Mouse (Mus musculus): ENCODE data around the gene Hus1b. TPM values are rescaled to one million over a fixed set of nuclear protein-coding genes. Genes with fewer than 3 reads are reported as not detected.
A peak's percentile ranks its signal among the peaks of the same experiment; 100 is the strongest.

Hus1b gene
- not detected in 2 replicates for polyA plus RNA-seq (2015; fragmentation: Nextera tagmentation; extraction: Ambion mirVana)

DNA sequence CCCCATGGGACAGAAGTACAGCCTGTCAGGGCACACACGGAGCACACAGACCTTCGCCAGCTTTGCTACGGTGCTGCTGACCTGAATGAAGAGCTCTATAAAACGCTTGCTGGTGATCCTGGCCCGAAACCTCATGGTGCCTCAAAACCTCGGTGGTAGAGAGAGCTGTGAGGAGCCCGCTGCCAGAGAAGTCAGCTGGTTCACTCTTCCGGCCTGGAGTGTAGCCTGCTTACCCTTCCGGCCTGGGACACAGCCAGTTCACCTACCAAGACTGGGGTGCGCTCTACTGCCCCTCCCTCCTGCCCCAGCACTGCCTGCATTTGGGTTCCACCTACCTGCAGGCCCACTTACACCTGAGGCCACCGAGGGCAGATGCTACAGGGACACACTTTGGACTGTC lies at the start of gene Hus1b:
TSS of gene Hus1b (minus strand) at position 220 of the 400 bp plus-strand sequence.
- TF ChIP-seq EP300 (IDR thresholded peaks at IDR 0.05; ENCODE audit: low read depth) (no peak), CTCF (IDR thresholded peaks at IDR 0.05; ENCODE audit: low read depth) (no peak)
- Histone ChIP-seq H3K9ac (replicated peaks) (no peak within 1 kb of the TSS), H3K9me3 (ENCODE audit: low read length) (no peaks in the 10 kb centered on the region), H3K36me3 (replicated peaks; ENCODE audit: insufficient read depth, low read length) (no peaks in the 10 kb centered on the region; the same call in 1 of the 2 replicates), H3K4me3 (ENCODE audit: low read depth, low read length) (no peak within 1 kb of the TSS), H3K27me3 (ENCODE audit: insufficient read depth, low read length) (no peaks in the 10 kb centered on the region), H3K4me2 (ENCODE audit: low read depth, low read length) (no peak within 1 kb of the TSS), H3K4me1 (ENCODE audit: insufficient read depth) (0 out of 2 replicates have a peak, but pooled peaks cover 6% of the 10 kb centered on the region), H3K27ac (ENCODE audit: low read depth) (no peak within 1 kb of the TSS)
- WGBS (ENCODE audit: insufficient replicate concordance): 83% methylated on average over 11 of the region's 11 CpGs
- ATAC-seq (no peak), DNase-seq (no peak)

- Histone ChIP-seq H3K4me2 (ENCODE audit: low read depth, low read length) (no peak overlapping the region), H3K36me3 (replicated peaks; ENCODE audit: insufficient read depth, low read length) (no peaks in the 10 kb centered on the region), H3K9ac (replicated peaks) (no peak overlapping the region), H3K27me3 (ENCODE audit: insufficient read depth, low read length) (no peaks in the 10 kb centered on the region), H3K9me3 (ENCODE audit: low read length) (no peaks in the 10 kb centered on the region), H3K27ac (ENCODE audit: low read depth) (no peak overlapping the region), H3K4me1 (ENCODE audit: insufficient read depth) (no peaks in the 10 kb centered on the region), H3K4me3 (ENCODE audit: low read depth, low read length) (no peak overlapping the region)
- no peak for TF ChIP-seq CTCF (IDR thresholded peaks at IDR 0.05; ENCODE audit: low read depth)
- TF ChIP-seq EP300 (IDR thresholded peaks at IDR 0.05; ENCODE audit: low read depth): no peak
- WGBS (ENCODE audit: insufficient replicate concordance): 49% methylated on average over 6 of the region's 6 CpGs
- ATAC-seq (no peak), DNase-seq (no peak)
Observed at GRCm38 (mm10) chr13:30994249-30994858, 46.8 kb upstream of the Hus1b start.

- H3K4me2 ChIP-seq (ENCODE audit: low read depth, low read length): no peak overlapping the region
- H3K9me3 ChIP-seq (ENCODE audit: low read length): no peaks in the 10 kb centered on the region
- H3K9ac ChIP-seq (replicated peaks): no peak overlapping the region
- ATAC-seq (no peak), DNase-seq (peak; percentile 45)
- H3K4me1 ChIP-seq (ENCODE audit: insufficient read depth): no peaks in the 10 kb centered on the region
- no peaks in the 10 kb centered on the region for H3K27me3 ChIP-seq (ENCODE audit: insufficient read depth, low read length)
- H3K27ac ChIP-seq (ENCODE audit: low read depth): no peak overlapping the region
- 36% methylated on average over 3 of the region's 3 CpGs for WGBS (ENCODE audit: insufficient replicate concordance)
- TF ChIP-seq CTCF (IDR thresholded peaks at IDR 0.05; ENCODE audit: low read depth) (peak; percentile 78), EP300 (IDR thresholded peaks at IDR 0.05; ENCODE audit: low read depth) (no peak)
- H3K4me3 ChIP-seq (ENCODE audit: low read depth, low read length): no peak overlapping the region
- no peaks in the 10 kb centered on the region for H3K36me3 ChIP-seq (replicated peaks; ENCODE audit: insufficient read depth, low read length)
Observed at GRCm38 (mm10) chr13:30993819-30994218, 46.3 kb upstream of the Hus1b start.

DNA sequence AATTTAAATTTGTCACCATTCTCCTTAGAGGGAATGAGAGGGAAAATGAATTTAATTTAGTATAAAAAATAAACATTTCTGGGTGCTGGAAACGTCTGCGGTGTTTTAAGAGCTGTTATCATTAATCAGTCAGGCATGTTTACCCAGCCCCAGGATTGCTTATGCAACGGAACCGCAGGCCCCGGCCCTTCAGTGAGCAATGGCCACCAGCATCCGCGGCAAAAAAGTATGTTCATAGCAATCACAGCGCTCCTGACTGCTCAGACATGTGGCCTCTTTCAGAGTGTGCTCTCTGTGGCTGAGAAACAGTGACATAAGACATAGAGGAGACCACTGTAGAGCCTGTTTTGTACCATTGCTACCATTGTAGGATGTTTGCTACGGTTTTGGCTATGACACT lies 42.7 kb upstream of the Hus1b start:
- Histone ChIP-seq H3K9me3 (ENCODE audit: low read length) (no peaks in the 10 kb centered on the region), H3K4me1 (ENCODE audit: insufficient read depth) (peaks cover 4% of the 10 kb centered on the region), H3K4me2 (ENCODE audit: low read depth, low read length) (no peak overlapping the region), H3K27me3 (ENCODE audit: insufficient read depth, low read length) (no peaks in the 10 kb centered on the region), H3K9ac (replicated peaks) (no peak overlapping the region), H3K4me3 (ENCODE audit: low read depth, low read length) (no peak overlapping the region), H3K36me3 (replicated peaks; ENCODE audit: insufficient read depth, low read length) (no peaks in the 10 kb centered on the region), H3K27ac (ENCODE audit: low read depth) (no peak overlapping the region)
- WGBS (ENCODE audit: insufficient replicate concordance): 59% methylated on average over 9 of the region's 9 CpGs
- no peak for DNase-seq
- TF ChIP-seq EP300 (IDR thresholded peaks at IDR 0.05; ENCODE audit: low read depth) (no peak), CTCF (IDR thresholded peaks at IDR 0.05; ENCODE audit: low read depth) (no peak)
- ATAC-seq: no peak

DNA sequence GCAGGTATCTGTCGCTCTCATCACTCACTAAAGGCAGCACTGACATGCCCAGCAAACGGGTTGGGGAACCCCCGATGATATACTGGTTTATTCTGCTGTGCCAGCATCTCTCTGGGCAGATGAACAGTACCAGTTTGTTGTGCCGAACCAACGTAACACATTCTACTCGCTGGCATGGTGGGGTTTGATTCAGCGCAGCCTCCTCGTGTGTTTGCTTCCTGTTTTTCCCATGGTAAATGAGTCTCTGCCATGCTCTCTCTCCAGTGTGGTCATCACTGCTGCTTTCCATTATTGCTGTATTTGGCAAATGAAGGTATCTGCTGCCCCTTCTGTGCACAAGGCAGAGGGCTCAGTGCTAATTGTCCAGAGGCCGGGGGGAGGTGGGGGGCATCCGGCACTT lies 42.2 kb upstream of the Hus1b start:
- no peak overlapping the region for H3K27ac ChIP-seq (ENCODE audit: low read depth)
- ATAC-seq: no peak

GRCm38 (mm10) chr13:30987686-30988085 lies 40.1 kb upstream of the Hus1b start:
- Histone ChIP-seq H3K36me3 (replicated peaks; ENCODE audit: insufficient read depth, low read length) (no peaks in the 10 kb centered on the region), H3K4me1 (ENCODE audit: insufficient read depth) (peaks cover 5% of the 10 kb centered on the region), H3K27me3 (ENCODE audit: insufficient read depth, low read length) (no peaks in the 10 kb centered on the region), H3K4me2 (ENCODE audit: low read depth, low read length) (no peak overlapping the region), H3K9me3 (ENCODE audit: low read length) (no peaks in the 10 kb centered on the region), H3K9ac (replicated peaks) (no peak overlapping the region), H3K27ac (ENCODE audit: low read depth) (0 out of 2 replicates have a peak overlapping the region, but pooled peaks have one; percentile 12), H3K4me3 (ENCODE audit: low read depth, low read length) (no peak overlapping the region)
- TF ChIP-seq EP300 (IDR thresholded peaks at IDR 0.05; ENCODE audit: low read depth) (no peak), CTCF (IDR thresholded peaks at IDR 0.05; ENCODE audit: low read depth) (no peak)
- DNase-seq (no peak), ATAC-seq (peak; percentile 33; the same call in 1 of the 2 replicates)
- WGBS (ENCODE audit: insufficient replicate concordance): 66% methylated on average over 2 of the region's 2 CpGs

More for the DNA sequence above, 42.2 kb upstream of the Hus1b start:
- H3K4me1 ChIP-seq (ENCODE audit: insufficient read depth): peaks cover 5% of the 10 kb centered on the region
- no peaks in the 10 kb centered on the region for H3K27me3 ChIP-seq (ENCODE audit: insufficient read depth, low read length)
- H3K9ac ChIP-seq (replicated peaks): no peak overlapping the region
- H3K36me3 ChIP-seq (replicated peaks; ENCODE audit: insufficient read depth, low read length): no peaks in the 10 kb centered on the region
- no peak for DNase-seq
- no peak overlapping the region for H3K4me2 ChIP-seq (ENCODE audit: low read depth, low read length)
- H3K9me3 ChIP-seq (ENCODE audit: low read length): no peaks in the 10 kb centered on the region
- 75% methylated on average over 10 of the region's 10 CpGs for WGBS (ENCODE audit: insufficient replicate concordance)
- TF ChIP-seq CTCF (IDR thresholded peaks at IDR 0.05; ENCODE audit: low read depth): no peak
- no peak for TF ChIP-seq EP300 (IDR thresholded peaks at IDR 0.05; ENCODE audit: low read depth)
- H3K4me3 ChIP-seq (ENCODE audit: low read depth, low read length): no peak overlapping the region

Measured in liver, postnatal 0 days (tissue).